Mouse (Mus musculus) layer of hippocampus, adult 18-20 months (tissue): Measurements from ENCODE around the gene Kif5c. TPM values are rescaled to one million over a fixed set of nuclear protein-coding genes. Genes with fewer than 3 reads are reported as not detected.

Experiments used
- total RNA-seq, 2 experiments: library from RNA; stranded (reverse); gene quantifications; 2 replicates each; pipeline ENCODE4 v1.2.3; 2021

The Kif5c gene
- total RNA-seq, 2 experiments from 2014 or later: 504 to 525 TPM

Other genes starting within 250 kb of the Kif5c start
- gene Epc2, start 167.8 kb upstream of the Kif5c start, total RNA-seq: 10 to 100 TPM; 54.6 to 60.0 TPM
- 1 to 10 TPM; 3.5 to 4.7 TPM for gene Lypd6b, start 168.4 kb downstream of the Kif5c start, total RNA-seq